Comparison of ENCODE assay signal across 26 mouse cellular contexts in the genomic region with DNA sequence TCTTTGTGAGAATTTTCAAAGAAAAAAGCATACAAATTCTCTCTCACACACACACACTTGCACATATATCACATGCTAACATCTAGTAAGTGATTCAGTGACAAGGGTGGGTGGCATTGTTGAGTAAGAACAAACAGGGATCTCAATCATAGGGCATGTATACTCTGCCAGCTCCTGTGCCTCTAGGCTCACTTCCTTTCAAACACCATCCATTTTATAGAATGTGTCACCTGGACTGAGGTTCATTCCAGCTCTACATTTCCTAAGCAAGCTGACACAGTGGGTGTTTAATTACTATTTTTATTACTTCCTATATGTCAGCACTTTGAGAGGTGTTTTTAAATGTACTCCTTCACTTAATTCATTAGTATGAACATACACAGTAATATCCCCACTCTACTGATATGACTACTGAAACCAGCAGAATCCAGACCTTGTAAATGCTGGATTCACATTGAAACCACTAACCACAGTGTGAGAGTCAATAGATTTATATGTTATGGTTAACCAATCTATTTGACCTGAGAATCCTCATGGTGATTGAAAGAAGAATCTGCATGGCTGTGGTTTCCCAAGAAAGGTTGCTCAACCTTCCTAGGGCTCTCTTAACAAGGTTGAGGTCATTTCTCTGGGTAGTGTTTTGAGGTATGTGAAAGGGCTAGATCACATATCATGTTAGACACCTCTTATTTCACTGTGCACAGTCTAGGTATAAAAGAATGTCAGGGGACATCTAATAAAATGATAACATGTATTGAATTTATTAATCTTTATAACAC.
"Had no signal": no experiment of that assay in that cellular context is flagged by ENCODE, and none has a peak within 500 bp of the region (broad histone marks: within the 10 kb centered on the region; RNA-seq: fewer than 3 reads in every experiment).

No protein-coding gene starts in this region.

- H3K27me3 ChIP-seq: heart, embryonic 12.5 days; hindbrain, embryonic 12.5 days; intestine, embryonic 15.5 days; kidney, embryonic 15.5 days; limb, embryonic 12.5 days; liver, embryonic 13.5 days; liver, embryonic 15.5 days had no signal

- H3K4me1 ChIP-seq: heart, embryonic 10.5 days; heart, embryonic 12.5 days; hindbrain, embryonic 10.5 days; hindbrain, embryonic 12.5 days; intestine, embryonic 15.5 days; kidney, embryonic 15.5 days; limb, embryonic 10.5 days; limb, embryonic 12.5 days; liver, embryonic 13.5 days; liver, embryonic 15.5 days had no signal

- H3K36me3 ChIP-seq: heart, embryonic 10.5 days; heart, embryonic 12.5 days; hindbrain, embryonic 10.5 days; hindbrain, embryonic 12.5 days; intestine, embryonic 15.5 days; kidney, embryonic 15.5 days; limb, embryonic 10.5 days; limb, embryonic 12.5 days; liver, embryonic 13.5 days; liver, embryonic 15.5 days had no signal

- H3K4me3 ChIP-seq: gastrocnemius, adult 2 months; heart, embryonic 10.5 days; heart, embryonic 12.5 days; hindbrain, embryonic 10.5 days; hindbrain, embryonic 12.5 days; intestine, embryonic 15.5 days; kidney, embryonic 15.5 days; layer of hippocampus, adult 2 months; limb, embryonic 10.5 days; limb, embryonic 12.5 days; liver, embryonic 13.5 days; liver, embryonic 15.5 days had no signal

- DNase-seq: gastrocnemius, adult 2 months; gastrocnemius, postnatal 10 days; gastrocnemius, postnatal 25 days; heart, adult 18-20 months; heart, postnatal 14 days; heart, postnatal 4 days; kidney, adult 2 months; kidney, adult 9 months; kidney, postnatal 14 days; kidney, postnatal 36 days; layer of hippocampus, postnatal 36 days; liver; liver, embryonic 13.5 days; liver, postnatal 0 days had no signal

- H3K9me3 ChIP-seq: heart, embryonic 10.5 days; heart, embryonic 12.5 days; hindbrain, embryonic 10.5 days; hindbrain, embryonic 12.5 days; intestine, embryonic 15.5 days; kidney, embryonic 15.5 days; limb, embryonic 10.5 days; limb, embryonic 12.5 days; liver, embryonic 13.5 days; liver, embryonic 15.5 days had no signal

- H3K27ac ChIP-seq: gastrocnemius, adult 2 months; heart, embryonic 10.5 days; hindbrain, embryonic 10.5 days; hindbrain, embryonic 12.5 days; hindbrain, embryonic 14.5 days; intestine, embryonic 15.5 days; kidney, embryonic 15.5 days; kidney, postnatal 0 days; layer of hippocampus, adult 2 months; limb, embryonic 10.5 days; limb, embryonic 12.5 days; liver, embryonic 13.5 days; liver, embryonic 15.5 days had no signal
